15 mouse cellular contexts compared by ENCODE assay signal in the genomic region with DNA sequence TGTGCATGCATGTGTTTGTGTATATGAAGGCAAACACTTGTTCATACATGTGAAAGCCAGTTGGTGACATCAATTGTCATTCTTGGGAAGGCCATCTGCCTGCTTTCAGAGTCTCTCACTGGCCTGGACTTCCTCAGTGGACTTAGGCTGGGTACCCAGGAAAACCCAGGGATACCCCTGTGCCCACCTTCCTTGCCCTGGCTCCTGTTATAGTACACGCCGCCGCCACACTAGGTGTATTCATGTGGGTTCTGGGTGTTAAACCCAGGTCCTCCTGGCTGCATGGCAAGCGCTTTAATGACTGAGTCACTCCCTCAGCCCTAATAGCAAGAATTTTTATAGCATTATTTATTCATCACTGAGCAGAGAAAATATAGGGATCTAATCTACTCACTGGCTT. TPM values are rescaled to one million over a fixed set of nuclear protein-coding genes. Genes with fewer than 3 reads are reported as not detected.
DNase-seq lines count a peak whose midpoint lies in the region; ATAC-seq and TF ChIP-seq lines count a peak whose summit lies in the region.
"Had no signal": no experiment of that assay in that cellular context is flagged by ENCODE, and none has a peak within 500 bp of the region (broad histone marks: within the 10 kb centered on the region; RNA-seq: fewer than 3 reads in every experiment).

No protein-coding gene starts in this region.

- TF ChIP-seq CTCF in heart, adult 2 months (IDR thresholded peaks at IDR 0.05): no peak
- TF ChIP-seq CTCF in hindbrain, postnatal 0 days (IDR thresholded peaks at IDR 0.05; ENCODE audit: low read depth): no peak
- TF ChIP-seq CTCF in midbrain, postnatal 0 days (IDR thresholded peaks at IDR 0.05): no peak

- no peaks in the 10 kb centered on the region for H3K9me3 ChIP-seq in forebrain, embryonic 13.5 days (replicated peaks)
- H3K9me3 ChIP-seq in forebrain, embryonic 10.5 days: no peaks in the 10 kb centered on the region
- no peaks in the 10 kb centered on the region for H3K9me3 ChIP-seq in hindbrain, postnatal 0 days (ENCODE audit: low read length)
- H3K9me3 ChIP-seq in hindbrain, embryonic 16.5 days (ENCODE audit: control insufficient read depth, low read length): no peaks in the 10 kb centered on the region
- H3K9me3 ChIP-seq in midbrain, embryonic 15.5 days: no peaks in the 10 kb centered on the region
- H3K9me3 ChIP-seq in midbrain, postnatal 0 days (ENCODE audit: low read length): no peaks in the 10 kb centered on the region
- H3K9me3 ChIP-seq: heart, embryonic 10.5 days; heart, embryonic 13.5 days; hindbrain, embryonic 15.5 days had no signal

- H3K36me3 ChIP-seq in forebrain, embryonic 13.5 days (ENCODE audit: poor library complexity, severe bottlenecking): no peaks in the 10 kb centered on the region
- no peaks in the 10 kb centered on the region for H3K36me3 ChIP-seq in forebrain, embryonic 10.5 days (replicated peaks)
- H3K36me3 ChIP-seq in heart, adult 2 months (ENCODE audit: control insufficient read depth, insufficient read depth, low read length): no peaks in the 10 kb centered on the region
- H3K36me3 ChIP-seq in hindbrain, postnatal 0 days (ENCODE audit: insufficient read depth, low read length): no peaks in the 10 kb centered on the region
- H3K36me3 ChIP-seq in hindbrain, embryonic 16.5 days (ENCODE audit: control insufficient read depth, insufficient read depth, low read length): no peaks in the 10 kb centered on the region
- no peaks in the 10 kb centered on the region for H3K36me3 ChIP-seq in midbrain, embryonic 15.5 days (replicated peaks)
- H3K36me3 ChIP-seq in midbrain, postnatal 0 days (ENCODE audit: insufficient read depth, low read length): no peaks in the 10 kb centered on the region
- H3K36me3 ChIP-seq: heart, embryonic 10.5 days; heart, embryonic 13.5 days; hindbrain, embryonic 15.5 days had no signal

- peak; percentile 39; the same call in 1 of the 2 replicates for ATAC-seq in forebrain, embryonic 13.5 days
- ATAC-seq in hindbrain, postnatal 0 days: 0 out of 2 replicates have a peak, but pooled peaks have one; percentile 40
- no peak for ATAC-seq in hindbrain, embryonic 16.5 days
- peak; percentile 45; the same call in 1 of the 2 replicates for ATAC-seq in midbrain, embryonic 15.5 days (replicated peaks)
- no peak for ATAC-seq in midbrain, postnatal 0 days (ENCODE audit: low FRiP score)
- ATAC-seq: inflammation-experienced regulatory T-cells, adult 6 months; intestine, embryonic 16.5 days had no signal

- H3K4me1 ChIP-seq in forebrain, embryonic 13.5 days: no peaks in the 10 kb centered on the region
- H3K4me1 ChIP-seq in forebrain, embryonic 10.5 days: no peaks in the 10 kb centered on the region
- H3K4me1 ChIP-seq in heart, adult 2 months (ENCODE audit: control insufficient read depth, insufficient read depth, low read length): no peaks in the 10 kb centered on the region
- H3K4me1 ChIP-seq in hindbrain, postnatal 0 days (ENCODE audit: insufficient read depth, low read length): no peaks in the 10 kb centered on the region
- no peaks in the 10 kb centered on the region for H3K4me1 ChIP-seq in hindbrain, embryonic 16.5 days (ENCODE audit: control insufficient read depth, insufficient read depth, low read depth, low read length)
- no peaks in the 10 kb centered on the region for H3K4me1 ChIP-seq in midbrain, embryonic 15.5 days
- no peaks in the 10 kb centered on the region for H3K4me1 ChIP-seq in midbrain, postnatal 0 days (ENCODE audit: insufficient read depth, low read length)
- H3K4me1 ChIP-seq: heart, embryonic 10.5 days had no signal

- no peak overlapping the region for H3K4me3 ChIP-seq in forebrain, embryonic 13.5 days
- no peak overlapping the region for H3K4me3 ChIP-seq in forebrain, embryonic 10.5 days
- H3K4me3 ChIP-seq in heart, adult 2 months: no peak overlapping the region
- H3K4me3 ChIP-seq in hindbrain, postnatal 0 days (ENCODE audit: low read length): no peak overlapping the region
- H3K4me3 ChIP-seq in hindbrain, embryonic 16.5 days (ENCODE audit: low read length): no peak overlapping the region
- H3K4me3 ChIP-seq in midbrain, embryonic 15.5 days: no peak overlapping the region
- no peak overlapping the region for H3K4me3 ChIP-seq in midbrain, postnatal 0 days (ENCODE audit: low read depth, low read length)
- H3K4me3 ChIP-seq: heart, embryonic 10.5 days; heart, embryonic 13.5 days; hindbrain, embryonic 15.5 days had no signal

- DNase-seq in forebrain, embryonic 10.5 days (ENCODE audit: extremely low spot score, low spot score): no peak
- DNase-seq in heart, adult 11 months: peak; percentile 55
- DNase-seq in heart, adult 2 months: no peak
- no peak for DNase-seq in hindbrain, postnatal 0 days (ENCODE audit: low spot score)
- DNase-seq in midbrain, postnatal 0 days (ENCODE audit: low spot score): no peak
- DNase-seq: gastrocnemius, postnatal 10 days; kidney, adult 18-20 months had no signal

- no peaks in the 10 kb centered on the region for H3K79me2 ChIP-seq in heart, adult 2 months (replicated peaks; ENCODE audit: control insufficient read depth, insufficient read depth, low read length)

- H3K27me3 ChIP-seq in forebrain, embryonic 13.5 days: no peaks in the 10 kb centered on the region
- H3K27me3 ChIP-seq in forebrain, embryonic 10.5 days (ENCODE audit: poor library complexity, severe bottlenecking): no peaks in the 10 kb centered on the region
- H3K27me3 ChIP-seq in heart, adult 2 months (ENCODE audit: control insufficient read depth, insufficient read depth, low read length): no peaks in the 10 kb centered on the region
- no peaks in the 10 kb centered on the region for H3K27me3 ChIP-seq in hindbrain, postnatal 0 days (ENCODE audit: insufficient read depth, low read length)
- H3K27me3 ChIP-seq in hindbrain, embryonic 16.5 days (replicated peaks; ENCODE audit: control insufficient read depth, insufficient read depth, low read length): no peaks in the 10 kb centered on the region
- H3K27me3 ChIP-seq in midbrain, embryonic 15.5 days (replicated peaks): no peaks in the 10 kb centered on the region
- no peaks in the 10 kb centered on the region for H3K27me3 ChIP-seq in midbrain, postnatal 0 days (ENCODE audit: insufficient read depth, low read length)
- H3K27me3 ChIP-seq: heart, embryonic 13.5 days; hindbrain, embryonic 15.5 days had no signal

- no peak for TF ChIP-seq POLR2A in heart, adult 2 months (IDR thresholded peaks at IDR 0.05; ENCODE audit: insufficient read depth, low read depth, low read length)

- intact Hi-C loops in heart, adult 2 months (cut with DNase I): no loop called here

- no peak for TF ChIP-seq EP300 in heart, adult 2 months (IDR thresholded peaks at IDR 0.05; ENCODE audit: insufficient read depth, low read depth, low read length)

- no peak overlapping the region for H3K9ac ChIP-seq in forebrain, embryonic 13.5 days
- no peak overlapping the region for H3K9ac ChIP-seq in heart, adult 2 months (ENCODE audit: low read depth, low read length)
- no peak overlapping the region for H3K9ac ChIP-seq in hindbrain, postnatal 0 days (replicated peaks; ENCODE audit: low read length)
- H3K9ac ChIP-seq in hindbrain, embryonic 16.5 days (ENCODE audit: low read depth, low read length): no peak overlapping the region
- H3K9ac ChIP-seq in midbrain, embryonic 15.5 days: no peak overlapping the region
- no peak overlapping the region for H3K9ac ChIP-seq in midbrain, postnatal 0 days (replicated peaks; ENCODE audit: low read length, poor library complexity, severe bottlenecking)
- H3K9ac ChIP-seq: heart, embryonic 13.5 days; hindbrain, embryonic 15.5 days had no signal

- 89% methylated on average over 4 of the region's 4 CpGs for WGBS in forebrain, embryonic 13.5 days
- 87% methylated on average over 4 of the region's 4 CpGs for WGBS in forebrain, embryonic 10.5 days
- WGBS in heart, adult 2 months: 89% methylated on average over 4 of the region's 4 CpGs
- 91% methylated on average over 4 of the region's 4 CpGs for WGBS in hindbrain, postnatal 0 days
- 90% methylated on average over 4 of the region's 4 CpGs for WGBS in hindbrain, embryonic 16.5 days
- 94% methylated on average over 4 of the region's 4 CpGs for WGBS in midbrain, embryonic 15.5 days
- 90% methylated on average over 4 of the region's 4 CpGs for WGBS in midbrain, postnatal 0 days

- no peak overlapping the region for H3K27ac ChIP-seq in forebrain, embryonic 13.5 days
- H3K27ac ChIP-seq in forebrain, embryonic 10.5 days: no peak overlapping the region
- H3K27ac ChIP-seq in heart, adult 2 months: no peak overlapping the region
- H3K27ac ChIP-seq in hindbrain, postnatal 0 days: no peak overlapping the region
- H3K27ac ChIP-seq in hindbrain, embryonic 16.5 days (ENCODE audit: low read depth, low read length): no peak overlapping the region
- no peak overlapping the region for H3K27ac ChIP-seq in midbrain, embryonic 15.5 days
- H3K27ac ChIP-seq in midbrain, postnatal 0 days (ENCODE audit: low read depth, low read length): no peak overlapping the region
- H3K27ac ChIP-seq: heart, embryonic 10.5 days; heart, embryonic 13.5 days; hindbrain, embryonic 15.5 days had no signal

- H3K4me2 ChIP-seq in forebrain, embryonic 13.5 days: no peak overlapping the region
- no peak overlapping the region for H3K4me2 ChIP-seq in hindbrain, postnatal 0 days (ENCODE audit: low read depth, low read length)
- H3K4me2 ChIP-seq in hindbrain, embryonic 16.5 days (ENCODE audit: low read length): no peak overlapping the region
- H3K4me2 ChIP-seq in midbrain, embryonic 15.5 days: no peak overlapping the region
- H3K4me2 ChIP-seq in midbrain, postnatal 0 days (ENCODE audit: low read depth, low read length, poor library complexity, severe bottlenecking): no peak overlapping the region
- H3K4me2 ChIP-seq: heart, embryonic 13.5 days; hindbrain, embryonic 15.5 days had no signal

RNA-seq across cellular contexts. Expression of a gene that starts 51.0 kb away (rescaled TPM):
- polyA plus RNA-seq in forebrain, embryonic 13.5 days (2015; fragmentation: Nextera tagmentation; extraction: Ambion mirVana): 11.7 and 11.8 TPM in 2 replicates
- polyA plus RNA-seq in forebrain, embryonic 10.5 days (2016; fragmentation: Nextera tagmentation; extraction: Ambion mirVana): 7.1 and 8.4 TPM in 2 replicates
- 1 to 10 TPM; 5.3 to 5.7 TPM for total RNA-seq in heart, adult 2 months (2021)
- polyA plus RNA-seq in heart, adult 2 months (2012; rRNA removed): 0.80 and 1.9 TPM in 2 replicates
- total RNA-seq in hindbrain, postnatal 0 days (2014; rRNA removed): 2.8 and 3.6 TPM in 2 replicates
- polyA plus RNA-seq in hindbrain, postnatal 0 days (2015; fragmentation: Nextera tagmentation; extraction: Ambion mirVana): 4.1 and 5.5 TPM in 2 replicates
- 8.6 and 9.8 TPM in 2 replicates for polyA plus RNA-seq in hindbrain, embryonic 16.5 days (2015; fragmentation: Nextera tagmentation; extraction: Ambion mirVana)
- polyA plus RNA-seq in midbrain, embryonic 15.5 days (2015; fragmentation: Nextera tagmentation; extraction: Ambion mirVana): 11.0 and 11.3 TPM in 2 replicates
- 4.3 and 4.7 TPM in 2 replicates for total RNA-seq in midbrain, postnatal 0 days (2014; rRNA removed)
- polyA plus RNA-seq in midbrain, postnatal 0 days (2015; fragmentation: Nextera tagmentation; extraction: Ambion mirVana): 4.2 and 4.3 TPM in 2 replicates

RNA-seq across cellular contexts. Expression of a gene that starts 52.1 kb away (rescaled TPM):
- 10.6 and 12.1 TPM in 2 replicates for polyA plus RNA-seq in forebrain, embryonic 13.5 days (2015; fragmentation: Nextera tagmentation; extraction: Ambion mirVana)
- 7.7 and 8.0 TPM in 2 replicates for polyA plus RNA-seq in forebrain, embryonic 10.5 days (2016; fragmentation: Nextera tagmentation; extraction: Ambion mirVana)
- 1 to 10 TPM; 8.5 to 9.3 TPM for total RNA-seq in heart, adult 2 months (2021)
- 4.6 and 7.9 TPM in 2 replicates for polyA plus RNA-seq in heart, adult 2 months (2012; rRNA removed)
- total RNA-seq in hindbrain, postnatal 0 days (2014; rRNA removed): 16.1 and 18.7 TPM in 2 replicates
- polyA plus RNA-seq in hindbrain, postnatal 0 days (2015; fragmentation: Nextera tagmentation; extraction: Ambion mirVana): 11.0 and 11.1 TPM in 2 replicates
- 13.2 and 14.2 TPM in 2 replicates for polyA plus RNA-seq in hindbrain, embryonic 16.5 days (2015; fragmentation: Nextera tagmentation; extraction: Ambion mirVana)
- 12.8 and 13.9 TPM in 2 replicates for polyA plus RNA-seq in midbrain, embryonic 15.5 days (2015; fragmentation: Nextera tagmentation; extraction: Ambion mirVana)
- 20.2 and 25.1 TPM in 2 replicates for total RNA-seq in midbrain, postnatal 0 days (2014; rRNA removed)
- 9.6 and 11.8 TPM in 2 replicates for polyA plus RNA-seq in midbrain, postnatal 0 days (2015; fragmentation: Nextera tagmentation; extraction: Ambion mirVana)

Comparison
In these comparisons a context has a peak if more than half of its experiments do, and no peak if none do; other contexts are left out.
1. ATAC-seq: peak in forebrain, embryonic 13.5 days (single experiment), hindbrain, postnatal 0 days (single experiment) and midbrain, embryonic 15.5 days (single experiment); none in hindbrain, embryonic 16.5 days (single experiment) and midbrain, postnatal 0 days (single experiment).